Mouse (Mus musculus): ENCODE measurements around the gene Ptpn6.

GRCm38 (mm10) chr6:124699962-124700610, 38.4 kb downstream of the Ptpn6 start:
- TF ChIP-seq CTCF (IDR thresholded peaks at IDR 0.05; ENCODE audit: insufficient read depth, low read length): no peak
- no peak for TF ChIP-seq POLR2A (IDR thresholded peaks at IDR 0.05; ENCODE audit: borderline replicate concordance, extremely low read depth, low read depth, low read length)
